Mouse (Mus musculus) stomach, postnatal 0 days (tissue): ENCODE data around the gene Cd2. TPM values are rescaled to one million over a fixed set of nuclear protein-coding genes. Genes with fewer than 3 reads are reported as not detected.

Source experiments
- ATAC-seq: fragments of 200-750 bp; cut with Nextera tagmentation; 2 replicates; pipeline ENCODE4 v1.8.0; 2017; ENCODE audit not compliant: low FRiP score, low TSS enrichment
- DNase-seq: peaks from one replicate; pipeline ENCODE4 v3.0.0-alpha.2; 2016; ENCODE audit warnings: low spot score
- H3K27ac ChIP-seq: fragments of 300-500 bp; sonication (generic); replicated peaks from 2 replicates; pipeline ENCODE4 v1.5.1; 2014; ENCODE audit warnings: mild to moderate bottlenecking, control low read depth
- H3K27me3 ChIP-seq: fragments of 300-500 bp; sonication (generic); 2 replicates; pipeline ENCODE4 v1.6.1; 2014; ENCODE audit warnings: low read length; ENCODE audit not compliant: control insufficient read depth, insufficient read depth
- H3K36me3 ChIP-seq: fragments of 300-500 bp; sonication (generic); 2 replicates; pipeline ENCODE4 v1.6.1; 2014; ENCODE audit warnings: low read length, mixed read lengths; ENCODE audit not compliant: control insufficient read depth, insufficient read depth
- H3K4me1 ChIP-seq: fragments of 300-500 bp; sonication (generic); replicated peaks from 2 replicates; pipeline ENCODE4 v1.6.1; 2014; ENCODE audit warnings: antibody characterized with exemption; ENCODE audit not compliant: control insufficient read depth, insufficient read depth
- H3K4me2 ChIP-seq: fragments of 300-500 bp; sonication (generic); replicated peaks from 2 replicates; pipeline ENCODE4 v1.6.1; 2014; ENCODE audit warnings: low read depth, mild to moderate bottlenecking, control low read depth, moderate library complexity
- H3K4me3 ChIP-seq: fragments of 300-500 bp; sonication (generic); 2 replicates; pipeline ENCODE4 v1.5.1; 2014; ENCODE audit warnings: low read depth, low read length, control low read depth
- H3K9ac ChIP-seq: fragments of 300-500 bp; sonication (generic); 2 replicates; pipeline ENCODE4 v1.6.1; 2014; ENCODE audit warnings: mild to moderate bottlenecking, low read length, control low read depth, mixed read lengths
- H3K9me3 ChIP-seq: fragments of 300-500 bp; sonication (generic); 2 replicates; pipeline ENCODE4 v1.6.1; 2016; ENCODE audit warnings: low read length; ENCODE audit not compliant: control insufficient read depth
- CTCF ChIP-seq: IDR thresholded peaks from 2 replicates; pipeline ENCODE4 v1.5.1; 2016; ENCODE audit warnings: antibody characterized with exemption, low read depth, mild to moderate bottlenecking, moderate library complexity
- EP300 ChIP-seq: optimal IDR thresholded peaks from 2 replicates; pipeline ENCODE3; 2016; ENCODE audit warnings: antibody characterized with exemption
- WGBS: fragments of 180-500 bp; shearing (Covaris S2); extraction: QIAGEN DNeasy Blood & Tissue Kit; methylation state at CpG from one replicate; pipeline ENCODE4 v1.1.7; 2014; 5-methylcytosine and 5-hydroxymethylcytosine counted together
- polyA plus RNA-seq: library from polyadenylated mRNA; unstranded; fragments of >200 nt; fragmentation: Nextera tagmentation; extraction: Ambion mirVana; gene quantifications from 2 replicates; pipeline ENCODE4 v1.2.1, GENCODE M21; 2015

The Cd2 gene
- polyA plus RNA-seq, 1 experiment from 2014 or later = not detected

GRCm38 (mm10) chr3:101295931-101296820 is 8.4 kb upstream of the Cd2 start:
- Histone ChIP-seq H3K27ac (no peak overlapping the region), H3K4me3 (no peak overlapping the region), H3K4me1 (no peaks in the 10 kb centered on the region), H3K9ac (no peak overlapping the region; the same call in 1 of the 2 replicates), H3K27me3 (no peaks in the 10 kb centered on the region), H3K4me2 (no peak overlapping the region), H3K36me3 (no peaks in the 10 kb centered on the region), H3K9me3 (no peaks in the 10 kb centered on the region)
- TF ChIP-seq EP300 = no peak
- no peak for TF ChIP-seq CTCF
- DNase-seq = no peak
- ATAC-seq = no peak
- WGBS = 43% methylated on average over 15 of the region's 15 CpGs

GRCm38 (mm10) chr3:101295366-101295867 is 7.7 kb upstream of the Cd2 start:
- no peak overlapping the region for H3K9ac ChIP-seq
- H3K4me3 ChIP-seq = no peak overlapping the region
- peak; percentile 69 for ATAC-seq
- no peak overlapping the region; the same call in 1 of the 2 replicates for H3K27ac ChIP-seq
- DNase-seq = peak; percentile 89
- no peaks in the 10 kb centered on the region for H3K36me3 ChIP-seq
- no peaks in the 10 kb centered on the region for H3K9me3 ChIP-seq
- no peak overlapping the region for H3K4me2 ChIP-seq
- H3K4me1 ChIP-seq = no peaks in the 10 kb centered on the region
- no peaks in the 10 kb centered on the region for H3K27me3 ChIP-seq
- TF ChIP-seq CTCF (peak; percentile 99), EP300 (no peak)
- 6% methylated on average over 11 of the region's 11 CpGs for WGBS

- Histone ChIP-seq H3K4me1 (no peaks in the 10 kb centered on the region), H3K4me3 (no peak overlapping the region), H3K36me3 (no peaks in the 10 kb centered on the region), H3K27ac (no peak overlapping the region), H3K4me2 (no peak overlapping the region), H3K27me3 (no peaks in the 10 kb centered on the region), H3K9me3 (no peaks in the 10 kb centered on the region), H3K9ac (no peak overlapping the region)
- TF ChIP-seq EP300 (no peak), CTCF (no peak)
- ATAC-seq (peak; percentile 74; the same call in 1 of the 2 replicates), DNase-seq (no peak)
- WGBS = 74% methylated on average over 10 of the region's 10 CpGs
Observed at GRCm38 (mm10) chr3:101294487-101295365, 7.0 kb upstream of the Cd2 start.

- ATAC-seq (no peak), DNase-seq (no peak)
- Histone ChIP-seq H3K9me3 (no peaks in the 10 kb centered on the region), H3K27ac (no peak overlapping the region), H3K4me2 (no peak overlapping the region), H3K36me3 (no peaks in the 10 kb centered on the region), H3K4me1 (no peaks in the 10 kb centered on the region), H3K9ac (no peak overlapping the region), H3K4me3 (no peak overlapping the region), H3K27me3 (no peaks in the 10 kb centered on the region)
- WGBS = 57% methylated on average over 8 of the region's 8 CpGs
- TF ChIP-seq CTCF = no peak
- TF ChIP-seq EP300 = no peak
Observed at GRCm38 (mm10) chr3:101293571-101294135, 5.9 kb upstream of the Cd2 start.

GRCm38 (mm10) chr3:101292611-101293010 is 4.9 kb upstream of the Cd2 start:
- Histone ChIP-seq H3K36me3 (no peaks in the 10 kb centered on the region), H3K9ac (no peak overlapping the region), H3K4me3 (no peak overlapping the region), H3K27ac (no peak overlapping the region), H3K4me1 (no peaks in the 10 kb centered on the region), H3K9me3 (no peaks in the 10 kb centered on the region), H3K4me2 (no peak overlapping the region), H3K27me3 (no peaks in the 10 kb centered on the region)
- DNase-seq = no peak
- TF ChIP-seq EP300 = no peak
- TF ChIP-seq CTCF = no peak
- ATAC-seq = no peak
- WGBS = 74% methylated on average over 5 of the region's 5 CpGs
